Mouse (Mus musculus): Measurements from ENCODE around the gene Spata31d1a.

- no peak for TF ChIP-seq POLR2A (IDR thresholded peaks at IDR 0.05; ENCODE audit: insufficient read depth, low read depth, low read length)
- no peak for TF ChIP-seq CTCF (IDR thresholded peaks at IDR 0.05; ENCODE audit: insufficient read depth, low read depth, low read length)
These were observed 48.7 kb downstream of the Spata31d1a start for GRCm38 (mm10) chr13:59661387-59661786.

Data from olfactory bulb, adult 2 months (tissue).